Mouse (Mus musculus) left cerebral cortex, adult 2 months (tissue): ENCODE measurements around the gene Rnf115. TPM values are rescaled to one million over a fixed set of nuclear protein-coding genes. Genes with fewer than 3 reads are reported as not detected.

ENCODE experiments used
- DNase-seq, 2 experiments: peaks; one replicate each; pipeline ENCODE4 v3.0.0; 2021 to 2022; ENCODE audit warnings: low spot score in 2 of 2, mixed read lengths in 1 of 2; ENCODE audit errors: extremely low spot score in 1 of 2
- H3K27ac ChIP-seq: fragments of 200-600 bp; 2 replicates; pipeline ENCODE4 v1.8.1; 2022
- H3K4me3 ChIP-seq: fragments of 200-600 bp; 2 replicates; pipeline ENCODE4 v1.8.1; 2022
- CTCF ChIP-seq: fragments of 200-600 bp; IDR thresholded peaks from 2 replicates; pipeline ENCODE4 v1.8.1; 2022; ENCODE audit warnings: antibody characterized with exemption, mild to moderate bottlenecking, moderate library complexity
- intact Hi-C: fragments of 180-260 bp; cut with DNase I; formaldehyde crosslinking; loops from one replicate; pipeline ENCODE4 v1.15.1; 2025
- total RNA-seq, 2 experiments: library from RNA; stranded (reverse); gene quantifications; 2 replicates each; pipeline ENCODE4 v1.2.3; 2021

Gene Rnf115
- total RNA-seq, 2 experiments from 2014 or later = 58.3 to 61.9 TPM

GRCm38 (mm10) chr3:96828984-96829383 lies 101.5 kb downstream of the Rnf115 start, which contains the start of the genes Pdzk1 and Cd160:
TSS of gene Pdzk1 (plus strand) at chr3:96829284.
TSS of gene Cd160 (minus strand) at chr3:96829351.
- intact Hi-C loops = no loop called here
- no peak for TF ChIP-seq CTCF
- no peak for DNase-seq
- no peak within 1 kb of the TSS for H3K4me3 ChIP-seq
- no peak within 1 kb of the TSS for H3K27ac ChIP-seq

- intact Hi-C loops = no loop called here
- no peak for DNase-seq
- no peak for TF ChIP-seq CTCF
- Histone ChIP-seq H3K27ac (no peak overlapping the region), H3K4me3 (no peak overlapping the region)
These were observed 102.4 kb downstream of the Rnf115 start for GRCm38 (mm10) chr3:96829856-96830255.

GRCm38 (mm10) chr3:96832930-96833329 lies 105.5 kb downstream of the Rnf115 start:
- no peak for DNase-seq
- no peak overlapping the region for H3K27ac ChIP-seq
- no peak overlapping the region for H3K4me3 ChIP-seq
- TF ChIP-seq CTCF = no peak
- intact Hi-C loops = no loop called here

GRCm38 (mm10) chr3:96834587-96835348 lies 107.3 kb downstream of the Rnf115 start:
- H3K4me3 ChIP-seq = no peak overlapping the region
- intact Hi-C loops = no loop called here
- no peak for TF ChIP-seq CTCF
- DNase-seq = no peak
- H3K27ac ChIP-seq = no peak overlapping the region

- TF ChIP-seq CTCF = no peak
- no peak overlapping the region for H3K27ac ChIP-seq
- no peak overlapping the region for H3K4me3 ChIP-seq
- no peak for DNase-seq
- intact Hi-C loops = no loop called here
These were observed 109.0 kb downstream of the Rnf115 start for GRCm38 (mm10) chr3:96836414-96836813.

- no peak for TF ChIP-seq CTCF
- DNase-seq = no peak
- H3K4me3 ChIP-seq = no peak overlapping the region
- no peak overlapping the region for H3K27ac ChIP-seq
- intact Hi-C loops = no loop called here
These were observed 111.7 kb downstream of the Rnf115 start for GRCm38 (mm10) chr3:96838996-96839645.

Other genes with a start within 250 kb of the Rnf115 start
- 1 to 10 TPM; 1.7 to 1.8 TPM for gene Hfe2, start 202.5 kb upstream of the Rnf115 start, total RNA-seq
- gene Txnip, start 169.7 kb upstream of the Rnf115 start, total RNA-seq = 10 to 100 TPM; 22.4 to 28.2 TPM
- gene Gm16253, start 150.7 kb upstream of the Rnf115 start, total RNA-seq = not detected
- 10 to 100 TPM; 26.6 to 28.1 TPM for gene Polr3gl, start 133.5 kb upstream of the Rnf115 start, total RNA-seq
- 10 to 100 TPM; 66.8 to 70.3 TPM for gene Ankrd34a, start 131.0 kb upstream of the Rnf115 start, total RNA-seq
- 10 to 100 TPM; 18.6 to 21.5 TPM for gene Lix1l, start 126.5 kb upstream of the Rnf115 start, total RNA-seq
- 10 to 100 TPM; 37.6 to 38.5 TPM for gene Rbm8a, start 97.7 kb upstream of the Rnf115 start, total RNA-seq
- 10 to 100 TPM; 53.0 to 56.3 TPM for gene Pex11b, start 92.3 kb upstream of the Rnf115 start, total RNA-seq
- under 1 TPM; 0.41 to 0.68 TPM for gene Gm42957, start 92.2 kb upstream of the Rnf115 start, total RNA-seq
- 1 to 10 TPM; 2.9 to 3.6 TPM for gene Itga10, start 82.1 kb upstream of the Rnf115 start, total RNA-seq
- gene Ankrd35, start 57.5 kb upstream of the Rnf115 start, total RNA-seq = 1 to 10 TPM; 8.3 to 9.5 TPM
- gene Pias3, start 31.3 kb upstream of the Rnf115 start, total RNA-seq = 10 to 100 TPM; 23.6 to 30.3 TPM
- gene Nudt17, start 19.1 kb upstream of the Rnf115 start, total RNA-seq = 10 to 100 TPM in 1 of 2 experiments, 1 to 10 TPM in 1; 8.7 to 10.4 TPM
- 10 to 100 TPM; 22.7 to 25.3 TPM for gene Polr3c, start within 50 bp of the Rnf115 start, total RNA-seq
- gene Pdzk1, start 101.6 kb downstream of the Rnf115 start, total RNA-seq = under 1 TPM in 1 of 2 experiments, not detected in 1; 0.14 TPM
- gene Cd160, start 101.7 kb downstream of the Rnf115 start, total RNA-seq = not detected
- under 1 TPM; 0.70 to 0.75 TPM for gene Gja5, start 177.0 kb downstream of the Rnf115 start, total RNA-seq
- 10 to 100 TPM; 40.7 to 42.8 TPM for gene Gpr89, start 177.7 kb downstream of the Rnf115 start, total RNA-seq
- not detected for gene Gja8, start 198.4 kb downstream of the Rnf115 start, total RNA-seq